Mouse (Mus musculus): ENCODE measurements around the gene Rbx1.

GRCm38 (mm10) chr15:81479446-81480213 lies 13.5 kb downstream of the Rbx1 start:
- no peak for TF ChIP-seq POLR2A (IDR thresholded peaks at IDR 0.05; ENCODE audit: insufficient read depth, low read length)
- TF ChIP-seq CTCF (IDR thresholded peaks at IDR 0.05; ENCODE audit: low read depth, low read length) = no peak

All from ES-Bruce4 (cell line).